Mouse (Mus musculus) cerebellum, adult 8-10 months (tissue): ENCODE data around the gene Mex3d.

Experiments used
- DNase-seq: peaks from one replicate; pipeline ENCODE4 v3.0.0; 2022

Gene Mex3d

GRCm38 (mm10) chr10:80387522-80387959, at the start of gene Mex3d:
TSS of gene Mex3d (minus strand) at chr10:80387659.
- DNase-seq, result peak; percentile 81

GRCm38 (mm10) chr10:80436276-80436675, 48.8 kb upstream of the Mex3d start:
- DNase-seq, result no peak

- DNase-seq, result no peak
Measured at GRCm38 (mm10) chr10:80435764-80436163, 48.3 kb upstream of the Mex3d start.

GRCm38 (mm10) chr10:80434823-80435222, 47.4 kb upstream of the Mex3d start:
- no peak for DNase-seq

DNA sequence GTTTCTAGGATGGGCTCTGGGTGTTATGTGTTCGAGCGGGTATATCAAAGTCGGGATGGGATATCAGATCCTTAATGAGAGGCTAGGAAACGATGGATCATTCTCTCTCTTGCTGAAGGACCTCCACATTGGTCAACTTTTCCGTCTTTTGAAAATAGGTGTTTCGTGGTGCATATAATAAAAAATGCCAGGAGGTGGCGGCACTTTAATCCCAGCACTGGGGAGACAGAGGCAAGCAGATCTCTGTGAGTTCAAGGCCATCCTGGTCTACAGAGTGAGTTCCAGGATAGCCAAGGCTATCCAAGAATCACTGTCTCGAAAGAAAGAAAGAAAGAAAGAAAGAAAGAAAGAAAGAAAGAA, 46.8 kb upstream of the Mex3d start:
- DNase-seq, result no peak

GRCm38 (mm10) chr10:80433513-80434232, 46.2 kb upstream of the Mex3d start, which contains the start of gene Tcf3:
TSS of gene Tcf3 (minus strand) at chr10:80433647.
- DNase-seq, result peak; percentile 96

- peak; percentile 55 for DNase-seq
Measured at GRCm38 (mm10) chr10:80432936-80433512, 45.6 kb upstream of the Mex3d start.

DNA sequence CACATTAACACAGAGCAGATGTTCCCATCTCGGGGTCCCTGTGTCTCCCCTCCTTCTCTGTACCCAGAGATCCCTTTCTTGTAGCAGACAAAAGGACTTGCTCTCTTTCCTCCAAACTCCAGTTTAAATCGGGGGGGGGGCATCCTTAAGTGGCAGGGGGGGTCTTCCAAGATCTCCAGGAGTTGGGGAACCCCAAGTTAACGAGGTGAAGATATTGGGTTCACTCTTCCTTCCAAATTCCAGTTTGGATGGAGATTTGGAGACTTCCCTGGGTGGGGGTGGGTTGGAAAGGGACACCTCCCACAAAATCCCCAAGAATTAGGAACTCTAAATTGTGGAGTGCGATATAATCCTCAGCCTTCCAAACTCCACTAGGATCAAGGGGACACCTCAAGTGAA, 44.9 kb upstream of the Mex3d start:
- no peak for DNase-seq

- peak; percentile 29 for DNase-seq
Measured at GRCm38 (mm10) chr10:80431570-80432386, 44.3 kb upstream of the Mex3d start.

DNA sequence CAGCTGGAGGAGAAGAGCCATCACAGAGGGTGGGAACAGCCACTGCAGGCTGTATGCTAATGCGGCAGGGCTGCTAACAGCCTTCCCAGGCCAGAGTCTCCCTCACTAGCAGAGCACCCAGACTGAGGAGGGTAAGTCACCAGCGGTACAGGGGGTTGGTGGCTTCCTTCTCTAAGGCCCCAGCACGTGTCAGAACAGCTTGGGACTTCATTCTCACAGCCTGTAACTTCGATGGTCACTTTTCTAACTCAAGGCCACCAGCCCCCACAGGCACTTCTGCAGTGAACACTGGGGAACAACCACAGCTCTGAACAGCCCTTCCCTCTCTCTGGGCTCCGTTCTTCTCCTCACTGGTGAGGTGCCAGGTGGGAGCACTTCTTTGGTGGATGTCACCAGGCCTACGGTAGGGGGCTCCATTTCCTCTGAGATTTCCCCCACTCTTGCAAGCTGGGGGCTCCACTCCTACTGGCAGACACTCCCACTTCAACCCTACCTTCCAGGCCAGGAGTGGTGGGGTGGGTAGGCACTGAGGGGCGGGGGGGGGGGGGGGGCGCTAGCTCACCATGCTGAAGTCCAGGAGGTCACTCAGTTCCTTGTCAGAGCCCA, 43.0 kb upstream of the Mex3d start:
- no peak for DNase-seq

DNA sequence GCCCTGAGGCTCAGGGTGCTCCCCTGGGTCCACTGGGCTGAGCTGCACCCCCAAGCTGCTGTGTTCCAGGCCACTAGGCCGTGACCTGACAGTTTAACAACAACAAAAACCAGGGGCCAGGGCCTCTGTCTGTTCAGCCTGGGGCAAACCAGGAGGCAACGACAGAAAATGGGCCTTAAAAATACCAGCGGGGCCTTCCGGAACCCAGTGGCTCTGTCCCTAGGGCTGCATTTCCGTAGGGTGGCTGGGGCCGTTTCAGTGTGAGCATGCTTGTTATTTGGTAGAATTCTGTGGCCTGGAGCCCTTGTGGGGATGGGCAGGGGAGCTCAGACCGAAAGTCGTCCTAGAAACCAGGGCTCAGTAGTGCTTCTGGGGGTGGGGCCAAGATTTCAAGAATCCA, 42.3 kb upstream of the Mex3d start:
- peak; percentile 30 for DNase-seq

GRCm38 (mm10) chr10:80425041-80425440, 37.6 kb upstream of the Mex3d start:
- DNase-seq, result no peak

- no peak for DNase-seq
Measured at GRCm38 (mm10) chr10:80423562-80423961, 36.1 kb upstream of the Mex3d start.

DNA sequence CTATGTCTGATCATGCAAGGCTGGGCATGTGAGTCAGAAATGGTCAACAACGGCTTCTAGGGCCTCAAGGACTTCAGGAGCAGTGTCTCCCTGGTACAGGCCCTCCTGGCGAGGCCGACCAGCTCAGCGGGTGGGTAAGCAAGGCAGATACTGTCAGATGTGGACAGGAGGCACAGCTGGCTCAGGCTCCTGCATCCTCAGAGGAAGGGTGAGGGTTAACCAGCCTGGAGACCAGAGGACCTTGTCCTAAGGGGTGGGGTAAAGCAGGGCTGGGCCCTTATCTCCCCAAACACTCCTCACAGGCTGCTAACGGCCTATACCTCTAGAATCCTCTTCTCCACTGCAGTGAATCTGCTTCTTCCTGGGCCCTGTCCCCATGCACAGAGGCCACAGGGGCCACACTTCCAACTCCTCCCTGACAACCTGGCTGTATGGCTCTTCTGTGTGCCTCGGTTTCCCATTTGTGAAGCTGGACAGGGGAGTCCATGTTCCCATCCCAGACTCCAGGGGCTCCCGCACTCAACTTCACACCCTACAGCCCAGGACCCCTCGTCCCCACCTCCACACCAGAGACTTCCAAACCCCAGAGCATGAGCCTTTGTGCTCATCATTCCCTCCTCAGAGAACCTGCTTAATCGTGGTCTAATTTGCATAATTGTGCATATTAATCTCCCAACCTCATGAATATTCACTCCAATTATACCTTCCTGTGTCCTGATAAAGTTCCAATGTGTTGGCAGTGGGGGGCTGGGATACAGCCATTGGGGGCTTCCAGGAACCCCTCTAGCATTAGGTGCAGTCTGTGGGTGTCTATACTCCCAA, 34.4 kb upstream of the Mex3d start:
- DNase-seq, result no peak

DNA sequence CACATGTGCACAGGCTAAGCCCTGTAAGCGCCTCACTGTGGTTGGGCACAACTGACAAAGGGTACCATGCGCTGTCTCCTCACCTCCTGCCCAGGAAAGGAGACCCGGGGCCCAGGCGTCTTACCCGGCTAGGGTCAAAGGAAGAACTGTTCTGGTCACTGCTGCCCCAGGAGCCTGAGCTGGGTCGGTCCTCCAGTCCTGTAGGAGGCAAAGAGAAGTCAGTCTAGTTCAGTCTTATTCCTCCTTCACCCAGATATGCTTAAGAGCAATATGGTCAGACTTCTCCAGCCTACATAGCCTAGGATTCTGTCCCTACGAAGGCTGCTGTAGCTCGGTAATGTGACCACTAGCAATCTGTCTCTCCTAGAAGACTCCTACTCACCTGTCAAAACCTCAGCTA, 33.7 kb upstream of the Mex3d start:
- no peak for DNase-seq

- DNase-seq, result no peak
Measured at GRCm38 (mm10) chr10:80420729-80421128, 33.3 kb upstream of the Mex3d start.

DNA sequence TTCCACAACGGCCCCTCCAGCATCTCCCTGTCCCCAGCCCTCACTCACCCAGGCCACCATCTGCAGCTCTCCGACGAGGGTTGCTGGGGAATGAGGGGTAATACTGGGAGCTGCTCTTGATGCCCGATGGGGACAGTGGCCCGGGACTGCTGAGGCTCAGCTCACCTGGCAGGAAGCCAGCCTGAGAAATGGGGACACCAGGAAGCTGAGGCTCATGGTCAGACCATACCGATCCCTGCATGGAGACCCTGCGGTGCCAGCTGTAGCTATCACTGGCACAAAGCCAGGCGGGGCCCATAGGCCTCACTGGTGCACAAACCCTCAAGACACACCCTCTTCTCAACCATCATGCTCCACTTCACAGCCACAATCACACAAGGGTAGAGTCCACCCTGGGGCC, 32.0 kb upstream of the Mex3d start:
- DNase-seq, result no peak

- peak; percentile 81 for DNase-seq
Measured at GRCm38 (mm10) chr10:80418311-80418710, 30.9 kb upstream of the Mex3d start.

- no peak for DNase-seq
Measured at GRCm38 (mm10) chr10:80417841-80418240, 30.4 kb upstream of the Mex3d start.

DNA sequence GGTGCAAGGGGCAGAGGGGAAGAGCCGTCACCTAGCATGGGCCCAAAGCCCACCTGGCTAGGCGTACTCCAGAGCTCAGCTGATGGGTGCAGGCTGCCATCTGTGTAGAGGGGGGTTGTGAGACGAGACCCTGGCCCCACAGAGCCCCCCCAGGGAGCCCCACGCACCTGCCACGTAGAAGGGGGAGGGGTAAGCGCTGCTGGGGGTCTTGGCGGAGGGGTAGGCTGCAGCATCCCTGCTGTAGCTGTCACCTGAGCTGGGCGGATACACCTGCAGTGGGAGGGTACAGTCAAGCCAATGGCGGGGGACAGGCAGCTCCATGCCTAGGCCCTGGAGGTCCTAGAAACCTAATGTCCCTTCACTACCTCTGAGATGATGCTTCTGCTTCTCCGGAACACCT, 29.9 kb upstream of the Mex3d start:
- no peak for DNase-seq

GRCm38 (mm10) chr10:80415566-80415965, 28.1 kb upstream of the Mex3d start:
- DNase-seq, result no peak
